Mouse (Mus musculus) testis, adult 2 months (tissue): Measurements from ENCODE around the gene Ccdc85b.

Source experiments
- CTCF ChIP-seq: fragments of 200-500 bp; IDR thresholded peaks from 2 replicates; pipeline ENCODE4 v1.5.1; 2012; ENCODE audit warnings: low read depth, mild to moderate bottlenecking, inconsistent platforms, low read length, moderate library complexity; ENCODE audit not compliant: control insufficient read depth, insufficient read depth, insufficient replicate concordance
- POLR2A ChIP-seq: fragments of 200-500 bp; IDR thresholded peaks from 2 replicates; pipeline ENCODE4 v1.6.1; 2012; ENCODE audit warnings: low read depth, mild to moderate bottlenecking, inconsistent platforms, low read length, moderate library complexity; ENCODE audit not compliant: control insufficient read depth

DNA sequence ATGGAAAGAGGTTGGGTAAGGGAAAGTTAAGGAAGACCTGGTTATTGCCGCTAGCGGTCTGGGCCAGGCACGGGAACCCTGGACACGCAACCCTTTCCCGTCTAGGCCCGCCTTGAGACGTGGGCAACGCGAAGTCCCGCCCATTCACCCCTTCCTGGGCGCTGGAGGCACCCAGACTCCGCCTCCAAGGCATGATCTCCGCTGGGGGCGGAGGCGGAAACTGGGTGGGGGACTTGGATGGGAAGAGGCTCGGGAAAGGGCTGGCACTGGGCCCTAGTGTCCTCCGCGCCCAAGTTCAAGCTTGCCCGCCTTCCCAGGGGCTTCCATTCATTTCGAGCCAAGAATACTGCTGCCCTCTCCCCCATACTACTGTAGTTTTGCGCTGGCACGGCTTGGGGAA lies 16.0 kb upstream of the Ccdc85b start, which contains the start of gene Efemp2:
- TF ChIP-seq POLR2A (peak; percentile 30; the same call in 1 of the 2 replicates), CTCF (no peak)
